Mouse (Mus musculus) pancreas, adult 10 weeks (tissue): ENCODE results near the gene Slc12a3. TPM values are rescaled to one million over a fixed set of nuclear protein-coding genes. Genes with fewer than 3 reads are reported as not detected.

ENCODE experiments used
- polyA plus RNA-seq: library from polyadenylated mRNA; stranded (reverse); fragments of 350-450 nt; fragmentation: Illumina TruSeq; extraction: RNeasy Lipid Tissue Mini Kit (QIAGEN cat#74804); gene quantifications from one replicate; pipeline ENCODE4 v1.2.3, GENCODE M21; 2015; ENCODE audit warnings: low read depth, low replicate concordance; ENCODE audit not compliant: insufficient read depth

The Slc12a3 gene
- not detected for polyA plus RNA-seq

DNA sequence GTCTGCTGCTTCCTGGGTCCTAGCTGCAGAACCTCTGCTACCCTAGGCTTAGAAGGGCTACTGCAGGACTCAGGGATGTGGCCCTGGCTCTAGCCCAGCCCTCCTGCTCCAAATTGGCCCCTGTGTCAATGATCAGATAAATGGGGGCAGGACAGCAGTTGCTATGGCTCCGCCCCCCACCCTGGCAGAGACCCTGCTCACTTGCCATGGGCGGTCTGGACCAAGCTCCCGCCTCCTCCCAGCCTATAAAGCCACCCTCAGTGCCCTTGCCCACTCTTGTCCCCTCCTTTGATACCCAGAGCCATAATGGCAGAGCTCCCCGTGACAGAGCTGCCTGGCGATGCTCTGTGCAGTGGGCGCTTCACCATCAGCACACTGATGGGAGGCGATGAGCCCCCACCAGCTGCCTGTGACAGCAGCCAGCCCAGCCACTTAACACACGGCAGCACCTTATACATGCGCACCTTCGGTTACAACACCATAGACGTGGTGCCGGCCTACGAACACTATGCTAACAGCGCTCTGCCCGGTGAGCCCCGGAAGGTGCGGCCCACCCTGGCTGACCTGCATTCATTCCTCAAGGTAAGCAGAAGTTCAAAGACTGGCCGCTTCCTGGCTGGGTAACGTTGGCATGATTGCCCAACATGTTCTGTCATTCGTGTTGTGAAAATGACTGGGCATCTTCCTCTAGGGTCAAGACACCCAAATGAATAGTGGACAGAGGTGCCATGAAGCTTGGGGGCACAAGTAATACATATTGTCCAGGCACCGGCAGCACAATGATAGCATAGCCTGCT lies at the start of gene Slc12a3:
Slc12a3 (plus strand) TSS at position 270 of the 797 bp plus-strand sequence.

DNA sequence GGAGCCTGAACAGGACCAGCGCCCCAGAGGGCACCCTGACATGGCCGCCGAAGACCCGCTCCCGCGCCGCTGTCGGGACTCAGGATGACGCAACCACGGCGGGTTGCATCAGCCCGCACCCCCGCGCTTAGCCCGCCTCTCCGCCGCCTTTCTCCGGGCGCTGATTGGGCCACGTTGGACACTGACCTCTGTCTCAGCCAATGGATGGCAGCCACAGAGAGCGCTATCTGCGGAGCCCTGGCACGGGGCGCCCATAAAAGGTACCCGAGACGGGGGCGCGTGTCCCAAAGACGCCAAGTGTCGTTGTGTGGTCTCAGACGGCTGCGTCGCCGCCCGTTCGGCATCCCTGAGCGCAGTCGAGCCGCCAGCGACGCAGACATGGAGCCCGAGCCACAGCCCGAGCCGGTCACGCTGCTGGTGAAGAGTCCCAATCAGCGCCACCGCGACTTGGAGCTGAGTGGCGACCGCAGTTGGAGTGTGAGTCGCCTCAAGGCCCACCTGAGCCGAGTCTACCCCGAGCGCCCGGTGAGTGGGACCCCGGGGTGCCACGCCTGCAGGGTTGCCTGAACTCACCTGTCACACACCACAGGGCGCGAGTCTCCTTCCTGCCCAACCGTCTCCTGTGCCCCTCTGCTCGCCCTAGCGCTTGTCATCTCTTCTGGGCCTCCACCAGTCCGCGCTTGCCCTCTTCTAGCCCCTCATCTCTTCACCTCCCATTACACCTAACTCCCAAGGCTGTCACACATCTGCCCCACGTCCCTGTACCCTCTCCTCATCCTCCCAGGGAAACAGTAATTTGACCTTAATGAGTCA lies 57.4 kb downstream of the Slc12a3 start, which contains the start of gene Herpud1:
Herpud1 (plus strand) TSS at position 225 of the 813 bp plus-strand sequence.

Other genes with a start within 250 kb of the Slc12a3 start
- 9.0 TPM for gene Bbs2, start 230.3 kb upstream of the Slc12a3 start, polyA plus RNA-seq
- gene Mt4, start 192.0 kb upstream of the Slc12a3 start, polyA plus RNA-seq, result not detected
- not detected for gene Mt3, start 176.6 kb upstream of the Slc12a3 start, polyA plus RNA-seq
- 331 TPM for gene Mt2, start 156.5 kb upstream of the Slc12a3 start, polyA plus RNA-seq
- 627 TPM for gene Mt1, start 150.1 kb upstream of the Slc12a3 start, polyA plus RNA-seq
- 6.7 TPM for gene Nup93, start 114.6 kb upstream of the Slc12a3 start, polyA plus RNA-seq
- 324 TPM for gene Herpud1, start 57.2 kb downstream of the Slc12a3 start, polyA plus RNA-seq
- 1.9 TPM for gene Nlrc5, start 105.2 kb downstream of the Slc12a3 start, polyA plus RNA-seq
- gene Cpne2, start 203.8 kb downstream of the Slc12a3 start, polyA plus RNA-seq, result 5.5 TPM